Mouse (Mus musculus) embryonic facial prominence, embryonic 10.5 days (tissue): ENCODE measurements around the gene Clcc1. TPM values are rescaled to one million over a fixed set of nuclear protein-coding genes. Genes with fewer than 3 reads are reported as not detected.

Source experiments
- polyA plus RNA-seq: library from polyadenylated mRNA; unstranded; fragments of >200 nt; fragmentation: Nextera tagmentation; extraction: Ambion mirVana; gene quantifications from 2 replicates; pipeline ENCODE4 v1.2.1, GENCODE M21; 2016

The Clcc1 gene
- polyA plus RNA-seq, 1 experiment from 2014 or later, result 66.6 TPM

Other genes with a start within 250 kb of the Clcc1 start
- gene Celsr2, start 238.4 kb upstream of the Clcc1 start, polyA plus RNA-seq, result 10.2 and 20.1 TPM in 2 replicates
- 132 and 139 TPM in 2 replicates for gene Sars, start 208.7 kb upstream of the Clcc1 start, polyA plus RNA-seq
- gene 1700013F07Rik, start 119.8 kb upstream of the Clcc1 start, polyA plus RNA-seq, result 0.38 TPM in 1 of 2 replicates, not detected in the other
- 0.40 and 0.64 TPM in 2 replicates for gene 5330417C22Rik, start 117.4 kb upstream of the Clcc1 start, polyA plus RNA-seq
- gene Tmem167b, start 91.4 kb upstream of the Clcc1 start, polyA plus RNA-seq, result 31.0 and 33.0 TPM in 2 replicates
- 50.8 and 52.7 TPM in 2 replicates for gene Taf13, start 82.2 kb upstream of the Clcc1 start, polyA plus RNA-seq
- 11.3 and 14.0 TPM in 2 replicates for gene Wdr47, start 62.6 kb upstream of the Clcc1 start, polyA plus RNA-seq
- 76.0 and 80.2 TPM in 2 replicates for gene Gpsm2, start 68.4 kb downstream of the Clcc1 start, polyA plus RNA-seq
- 0.06 TPM in 1 of 2 replicates, not detected in the other for gene Aknad1, start 85.7 kb downstream of the Clcc1 start, polyA plus RNA-seq
- gene Stxbp3, start 186.6 kb downstream of the Clcc1 start, polyA plus RNA-seq, result 22.4 and 23.1 TPM in 2 replicates
- gene Fndc7, start 236.1 kb downstream of the Clcc1 start, polyA plus RNA-seq, result 0.34 TPM in 1 of 2 replicates, not detected in the other